Mouse (Mus musculus) T-cell, adult 2 months (primary cell): ENCODE results near the gene Map7d3.

Experiments
- DNase-seq: peaks from one replicate; pipeline ENCODE4 v3.0.0; 2022; ENCODE audit warnings: low spot score

The Map7d3 gene

GRCm38 (mm10) chrX:56821765-56822603 lies at the start of gene Map7d3:
Gene Map7d3, minus strand, starts transcription at chrX:56822326.
- DNase-seq, result no peak

GRCm38 (mm10) chrX:56869863-56870262 lies 47.7 kb upstream of the Map7d3 start, which contains the start of gene Adgrg4:
Gene Adgrg4, plus strand, starts transcription at chrX:56870163.
- no peak for DNase-seq

- DNase-seq, result no peak
These were observed 19.1 kb upstream of the Map7d3 start for GRCm38 (mm10) chrX:56841255-56841654.

- no peak for DNase-seq
These were observed 17.2 kb upstream of the Map7d3 start for GRCm38 (mm10) chrX:56839369-56839768.

GRCm38 (mm10) chrX:56835842-56836241 lies 13.7 kb upstream of the Map7d3 start:
- DNase-seq, result no peak

- no peak for DNase-seq
These were observed 5.4 kb upstream of the Map7d3 start for GRCm38 (mm10) chrX:56827492-56827891.

GRCm38 (mm10) chrX:56791268-56791667 lies 30.9 kb downstream of the Map7d3 start:
- DNase-seq, result no peak

GRCm38 (mm10) chrX:56790591-56790990 lies 31.5 kb downstream of the Map7d3 start:
- DNase-seq, result no peak

GRCm38 (mm10) chrX:56787486-56787885 lies 34.6 kb downstream of the Map7d3 start:
- no peak for DNase-seq

GRCm38 (mm10) chrX:56786281-56787061 lies 35.7 kb downstream of the Map7d3 start:
- no peak for DNase-seq

GRCm38 (mm10) chrX:56773329-56773728 lies 48.8 kb downstream of the Map7d3 start:
- no peak for DNase-seq

- DNase-seq, result no peak
These were observed 50.4 kb downstream of the Map7d3 start for GRCm38 (mm10) chrX:56771751-56772150.

GRCm38 (mm10) chrX:56769838-56770237 lies 52.3 kb downstream of the Map7d3 start:
- DNase-seq, result no peak

- no peak for DNase-seq
These were observed 61.8 kb downstream of the Map7d3 start for GRCm38 (mm10) chrX:56760257-56760760.

GRCm38 (mm10) chrX:56756352-56756751 lies 65.8 kb downstream of the Map7d3 start:
- DNase-seq, result no peak

GRCm38 (mm10) chrX:56755646-56756045 lies 66.5 kb downstream of the Map7d3 start:
- DNase-seq, result no peak

GRCm38 (mm10) chrX:56753317-56754289 lies 68.5 kb downstream of the Map7d3 start:
- no peak for DNase-seq

- no peak for DNase-seq
These were observed 70.0 kb downstream of the Map7d3 start for GRCm38 (mm10) chrX:56752144-56752543.

GRCm38 (mm10) chrX:56751536-56751935 lies 70.6 kb downstream of the Map7d3 start:
- DNase-seq, result no peak
